Mouse (Mus musculus) liver, postnatal 0 days (tissue): Measurements from ENCODE around the gene Spint1. TPM values are rescaled to one million over a fixed set of nuclear protein-coding genes. Genes with fewer than 3 reads are reported as not detected.
A peak's percentile ranks its signal among the peaks of the same experiment; 100 is the strongest.

Experiments
- ATAC-seq: fragments of 200-750 bp; cut with Nextera tagmentation; 2 replicates; pipeline ENCODE4 v1.8.0; 2017; ENCODE audit warnings: mild to moderate bottlenecking, moderate library complexity
- DNase-seq: peaks from one replicate; pipeline ENCODE4 v3.0.0-alpha.2; 2016
- H3K27ac ChIP-seq: fragments of 300-500 bp; sonication (generic); 2 replicates; pipeline ENCODE4 v1.5.1; 2014; ENCODE audit warnings: antibody characterized with exemption, moderate library complexity, mild to moderate bottlenecking, low read depth
- H3K27me3 ChIP-seq: fragments of 300-500 bp; sonication (generic); 2 replicates; pipeline ENCODE4 v1.6.1; 2014; ENCODE audit warnings: low read length, control low read depth, mixed read lengths; ENCODE audit not compliant: insufficient read depth
- H3K36me3 ChIP-seq: fragments of 300-500 bp; sonication (generic); replicated peaks from 2 replicates; pipeline ENCODE4 v1.6.1; 2014; ENCODE audit warnings: mild to moderate bottlenecking, control low read depth, low read length, moderate library complexity, mixed read lengths; ENCODE audit not compliant: insufficient read depth
- H3K4me1 ChIP-seq: fragments of 300-500 bp; sonication (generic); 2 replicates; pipeline ENCODE4 v1.6.1; 2014; ENCODE audit warnings: antibody characterized with exemption, mild to moderate bottlenecking, control low read depth; ENCODE audit not compliant: insufficient read depth
- H3K4me2 ChIP-seq: fragments of 300-500 bp; sonication (generic); 2 replicates; pipeline ENCODE4 v1.6.1; 2014; ENCODE audit warnings: low read depth, mild to moderate bottlenecking, low read length, moderate library complexity, mixed read lengths
- H3K4me3 ChIP-seq: fragments of 300-500 bp; sonication (generic); 2 replicates; pipeline ENCODE4 v1.5.1; 2014; ENCODE audit warnings: low read depth, low read length
- H3K9ac ChIP-seq: fragments of 300-500 bp; sonication (generic); replicated peaks from 2 replicates; pipeline ENCODE4 v1.6.1; 2014; ENCODE audit warnings: mild to moderate bottlenecking, moderate library complexity
- H3K9me3 ChIP-seq: fragments of 300-500 bp; sonication (generic); 2 replicates; pipeline ENCODE4 v1.6.1; 2016; ENCODE audit warnings: mild to moderate bottlenecking, control low read depth, low read length, mixed read lengths
- CTCF ChIP-seq: sonication (generic); IDR thresholded peaks from 2 replicates; pipeline ENCODE4 v1.5.1; 2016; ENCODE audit warnings: antibody characterized with exemption, low read depth
- EP300 ChIP-seq: IDR thresholded peaks from 2 replicates; pipeline ENCODE4 v1.6.1; 2016; ENCODE audit warnings: antibody characterized with exemption, low read depth, mild to moderate bottlenecking
- WGBS: fragments of 180-500 bp; shearing (Covaris S2); extraction: QIAGEN DNeasy Blood & Tissue Kit; methylation state at CpG from one replicate; pipeline ENCODE4 v1.1.7; 2014; ENCODE audit not compliant: insufficient replicate concordance; 5-methylcytosine and 5-hydroxymethylcytosine counted together
- polyA plus RNA-seq: library from polyadenylated mRNA; unstranded; fragments of >200 nt; fragmentation: Nextera tagmentation; extraction: Ambion mirVana; gene quantifications from 2 replicates; pipeline ENCODE4 v1.2.1, GENCODE M21; 2015

Gene Spint1
- polyA plus RNA-seq, 1 experiment from 2014 or later: 0.60 TPM

DNA sequence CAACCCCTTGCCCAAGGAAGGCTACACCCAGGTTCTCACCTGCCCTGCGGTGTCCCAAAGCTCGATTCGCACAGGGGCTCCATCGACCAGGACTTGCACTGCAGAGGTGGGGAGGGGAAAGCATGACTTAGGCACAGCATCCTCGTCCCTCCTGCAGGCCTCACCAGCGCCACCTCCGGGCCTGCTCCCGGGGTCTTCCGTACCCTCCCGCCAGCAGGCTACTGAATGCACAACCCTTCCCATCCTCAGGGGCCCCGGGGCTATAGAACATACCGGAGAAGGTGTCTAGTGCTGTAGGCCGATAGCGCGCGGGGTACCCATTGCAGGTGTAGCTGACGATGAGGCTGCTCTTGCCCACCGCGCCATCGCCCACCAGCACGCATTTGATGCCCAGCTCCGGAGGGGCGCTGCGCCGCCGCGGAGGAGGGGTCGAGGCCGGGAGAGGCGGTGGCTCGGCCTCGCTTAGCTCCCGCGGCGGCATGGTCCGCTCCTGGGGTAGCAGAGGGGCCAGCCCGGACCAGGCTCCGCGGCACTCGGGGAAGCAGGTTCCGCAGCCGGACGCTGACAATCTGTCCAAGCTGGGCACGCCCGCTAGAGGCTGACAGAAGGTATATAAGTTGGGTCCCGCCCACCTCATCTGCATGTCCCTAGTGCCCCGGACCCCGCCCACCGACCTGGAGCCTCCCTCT lies 33.6 kb downstream of the Spint1 start, which contains the start of gene Rhov:
Gene Rhov, minus strand, starts transcription at position 630 of the 689 bp plus-strand sequence.
- Histone ChIP-seq H3K4me3 (peak within 1 kb of the TSS; percentile 61), H3K9me3 (no peaks in the 10 kb centered on the region), H3K27me3 (peaks cover 9% of the 10 kb centered on the region; the same call in 1 of the 2 replicates), H3K9ac (peak within 1 kb of the TSS; percentile 64), H3K27ac (no peak within 1 kb of the TSS), H3K4me1 (peaks cover 7% of the 10 kb centered on the region), H3K4me2 (peak within 1 kb of the TSS; percentile 97), H3K36me3 (no peaks in the 10 kb centered on the region)
- WGBS: 2% methylated on average over 45 of the region's 49 CpGs
- ATAC-seq: no peak; the same call in 1 of the 2 replicates
- DNase-seq: peak; percentile 82
- TF ChIP-seq EP300 (no peak), CTCF (peak; percentile 34; the same call in 1 of the 2 replicates)

DNA sequence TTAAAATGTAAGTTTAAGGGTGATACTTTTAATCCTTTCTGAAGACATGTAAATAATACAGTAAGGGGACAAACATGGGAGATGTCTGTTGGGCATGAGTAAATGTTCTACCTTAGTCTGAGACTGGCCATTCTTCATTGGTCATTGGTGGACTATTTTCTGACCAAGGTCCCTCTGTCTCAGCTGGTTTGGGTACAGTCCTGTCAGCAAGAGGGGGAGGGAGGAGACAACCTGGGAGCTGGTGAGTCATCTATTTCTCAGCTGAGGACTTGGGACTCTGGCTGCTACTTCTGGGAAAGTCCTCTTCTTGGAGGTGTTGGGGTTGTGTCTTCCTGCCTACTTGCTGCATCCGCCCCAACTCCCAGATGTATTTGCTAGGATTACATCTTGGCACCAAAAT lies 37.0 kb downstream of the Spint1 start:
- Histone ChIP-seq H3K4me2 (no peak overlapping the region), H3K27me3 (peaks cover 9% of the 10 kb centered on the region; the same call in 1 of the 2 replicates), H3K4me3 (no peak overlapping the region), H3K36me3 (no peaks in the 10 kb centered on the region), H3K27ac (no peak overlapping the region), H3K9me3 (no peaks in the 10 kb centered on the region), H3K4me1 (peaks cover 7% of the 10 kb centered on the region), H3K9ac (no peak overlapping the region)
- DNase-seq: no peak
- TF ChIP-seq CTCF (no peak), EP300 (no peak)
- no peak for ATAC-seq
- 72% methylated on average over 1 of the region's 1 CpGs for WGBS

DNA sequence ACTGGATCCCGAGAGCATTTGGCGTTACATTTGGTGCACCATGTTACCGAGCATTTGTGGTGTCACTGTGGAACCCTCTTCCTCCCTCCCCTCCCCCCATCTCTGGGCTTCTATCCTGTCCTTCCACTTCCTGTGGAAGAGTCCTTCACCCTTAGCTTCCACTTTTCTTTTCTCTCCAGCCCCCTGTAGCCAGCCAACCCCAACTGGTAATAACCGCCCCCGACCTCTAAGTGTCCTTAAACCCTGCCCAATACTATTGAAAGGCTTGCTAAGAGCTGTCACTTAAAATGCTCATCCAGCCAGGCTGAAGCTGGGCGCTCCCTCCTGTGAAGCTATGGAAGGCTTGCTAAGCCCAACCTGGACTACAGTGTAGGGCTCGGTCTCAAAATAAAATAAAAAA lies 39.8 kb downstream of the Spint1 start:
- TF ChIP-seq EP300: no peak
- TF ChIP-seq CTCF: no peak
- no peak overlapping the region for H3K27ac ChIP-seq
- DNase-seq (no peak), ATAC-seq (no peak)
- H3K9me3 ChIP-seq: no peaks in the 10 kb centered on the region
- WGBS: 71% methylated on average over 7 of the region's 7 CpGs
- H3K4me2 ChIP-seq: no peak overlapping the region
- H3K9ac ChIP-seq: no peak overlapping the region
- no peak overlapping the region for H3K4me3 ChIP-seq
- H3K27me3 ChIP-seq: no peaks in the 10 kb centered on the region
- no peaks in the 10 kb centered on the region for H3K4me1 ChIP-seq
- no peaks in the 10 kb centered on the region for H3K36me3 ChIP-seq

DNA sequence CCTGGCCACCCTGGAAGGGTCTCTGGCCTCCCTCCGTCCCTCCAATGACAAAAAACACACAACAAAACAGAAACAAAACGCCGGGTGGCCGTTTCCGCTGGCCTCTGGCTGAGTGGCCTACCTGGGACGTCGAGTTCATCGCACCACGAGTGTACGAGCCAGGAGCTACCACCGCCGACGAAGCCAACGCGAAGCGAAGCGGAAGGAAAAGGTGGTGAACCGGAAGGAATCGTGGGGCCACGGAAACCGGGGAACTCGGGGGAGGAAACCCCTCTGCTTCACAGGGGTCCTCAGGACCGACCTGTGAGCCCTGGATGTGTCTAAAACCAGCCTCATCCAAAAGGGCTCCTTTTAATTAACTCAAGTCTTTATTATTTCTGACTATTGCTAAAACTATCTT lies 40.6 kb downstream of the Spint1 start:
- Histone ChIP-seq H3K4me2 (no peak overlapping the region), H3K9me3 (no peaks in the 10 kb centered on the region), H3K27ac (no peak overlapping the region), H3K4me1 (no peaks in the 10 kb centered on the region), H3K9ac (no peak overlapping the region), H3K27me3 (no peaks in the 10 kb centered on the region), H3K4me3 (no peak overlapping the region), H3K36me3 (no peaks in the 10 kb centered on the region)
- TF ChIP-seq CTCF: no peak
- no peak for TF ChIP-seq EP300
- ATAC-seq (no peak), DNase-seq (no peak)
- WGBS: 90% methylated on average over 23 of the region's 23 CpGs

DNA sequence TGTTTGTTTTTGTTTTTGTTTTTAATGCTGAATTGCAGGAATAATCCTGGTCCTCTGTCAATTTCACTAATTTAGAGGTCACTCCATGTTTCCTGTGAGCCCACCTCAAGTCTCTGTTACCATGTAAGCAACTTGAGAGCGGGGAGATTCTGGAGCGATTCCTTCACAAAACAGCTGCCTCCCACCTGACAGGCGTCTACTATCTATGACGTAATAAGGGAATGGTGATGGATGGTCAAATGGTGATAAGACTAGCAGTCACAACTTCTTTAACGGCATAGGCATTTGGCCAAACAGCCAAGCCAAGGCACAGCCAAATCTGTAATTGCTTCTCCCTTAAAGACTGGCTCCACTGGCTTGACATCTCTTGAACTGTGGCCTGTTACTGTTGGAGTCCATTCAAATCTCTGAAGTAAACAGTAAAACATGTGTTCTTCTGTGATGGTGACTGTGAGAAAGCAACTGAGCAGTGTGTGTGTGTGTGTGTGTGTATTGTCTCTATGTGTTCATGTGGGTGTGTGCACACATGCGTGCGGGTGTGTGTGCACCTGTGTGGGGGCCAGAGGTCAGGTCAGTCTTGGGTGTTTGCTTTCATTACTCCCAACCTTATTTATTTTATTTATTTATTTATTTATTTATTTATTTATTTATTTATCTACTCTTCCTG lies 44.9 kb downstream of the Spint1 start:
- WGBS: 59% methylated on average over 7 of the region's 7 CpGs
- Histone ChIP-seq H3K36me3 (no peaks in the 10 kb centered on the region), H3K4me1 (no peaks in the 10 kb centered on the region), H3K4me3 (no peak overlapping the region), H3K9me3 (no peaks in the 10 kb centered on the region), H3K27me3 (no peaks in the 10 kb centered on the region), H3K9ac (no peak overlapping the region), H3K27ac (no peak overlapping the region), H3K4me2 (no peak overlapping the region)
- ATAC-seq: no peak
- TF ChIP-seq CTCF (no peak), EP300 (no peak)
- DNase-seq: no peak

DNA sequence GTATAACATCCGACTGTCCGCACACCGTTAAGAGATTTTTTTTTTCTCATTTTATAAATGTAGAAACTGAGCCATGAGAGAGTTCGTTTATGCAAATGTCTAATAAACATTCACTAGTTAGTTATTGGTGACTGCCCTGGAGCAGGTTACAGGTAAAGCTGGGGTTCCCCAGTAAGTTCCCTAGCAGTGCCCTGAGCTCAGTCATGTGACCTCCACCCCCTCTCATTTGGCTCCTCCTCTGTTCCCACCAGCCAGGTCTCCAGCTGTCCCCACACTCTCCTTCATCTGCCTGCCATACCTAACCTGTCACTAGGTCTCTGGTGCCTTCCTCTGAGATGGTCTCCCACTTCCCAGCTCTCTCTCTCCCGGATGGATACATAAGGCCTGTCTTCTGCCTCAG lies 50.2 kb downstream of the Spint1 start:
- no peak for ATAC-seq
- WGBS: 88% methylated on average over 5 of the region's 5 CpGs
- H3K4me2 ChIP-seq: peak overlapping the region; percentile 91; the same call in 1 of the 2 replicates

More for the DNA sequence above, 50.2 kb downstream of the Spint1 start:
- DNase-seq: no peak
- no peak for TF ChIP-seq CTCF
- TF ChIP-seq EP300: no peak
- Histone ChIP-seq H3K9me3 (no peaks in the 10 kb centered on the region), H3K27me3 (no peaks in the 10 kb centered on the region), H3K4me3 (no peak overlapping the region), H3K36me3 (peaks cover 15% of the 10 kb centered on the region), H3K4me1 (peaks cover 13% of the 10 kb centered on the region), H3K9ac (no peak overlapping the region), H3K27ac (no peak overlapping the region)
